Mouse (Mus musculus): ENCODE measurements around the gene Olfr750. TPM values are rescaled to one million over a fixed set of nuclear protein-coding genes. Genes with fewer than 3 reads are reported as not detected.

Gene Olfr750
- polyA plus RNA-seq, 1 experiment = not detected

DNA sequence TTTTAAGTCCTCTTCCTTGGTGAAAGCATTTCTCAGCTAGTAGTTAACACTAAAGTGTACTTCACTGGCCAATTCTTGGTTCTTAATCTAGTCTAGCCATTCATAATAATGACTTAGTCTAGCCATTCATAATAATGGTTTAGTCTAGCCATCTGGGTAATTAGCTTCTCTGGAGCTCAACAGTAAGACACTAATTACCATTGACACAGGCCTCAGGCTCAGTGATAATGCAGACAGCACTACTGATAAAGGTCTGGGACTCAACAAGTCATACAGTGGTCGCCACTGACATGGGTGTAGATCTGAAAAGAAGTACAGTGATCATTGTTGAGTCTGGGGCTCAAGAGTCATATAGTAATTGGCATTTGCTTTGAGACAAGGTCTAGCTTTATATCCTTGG, 49.4 kb downstream of the Olfr750 start:
- Histone ChIP-seq H3K36me3 (ENCODE audit: control insufficient read depth, insufficient read depth, low read length) (no peaks in the 10 kb centered on the region), H3K27me3 (ENCODE audit: control insufficient read depth, insufficient read depth, low read length) (no peaks in the 10 kb centered on the region), H3K4me3 (ENCODE audit: low read depth, low read length) (no peak overlapping the region), H3K4me1 (ENCODE audit: control insufficient read depth, insufficient read depth, insufficient read length, low read length) (no peaks in the 10 kb centered on the region), H3K27ac (ENCODE audit: insufficient read depth, low read depth, low read length) (no peak overlapping the region)
- WGBS = 89% methylated on average over 1 of the region's 1 CpGs
- TF ChIP-seq CTCF (IDR thresholded peaks at IDR 0.05; ENCODE audit: extremely low read depth, insufficient read length, insufficient replicate concordance, low read depth, low read length) (no peak), POLR2A (IDR thresholded peaks at IDR 0.05; ENCODE audit: low read depth, low read length) (no peak)

DNA sequence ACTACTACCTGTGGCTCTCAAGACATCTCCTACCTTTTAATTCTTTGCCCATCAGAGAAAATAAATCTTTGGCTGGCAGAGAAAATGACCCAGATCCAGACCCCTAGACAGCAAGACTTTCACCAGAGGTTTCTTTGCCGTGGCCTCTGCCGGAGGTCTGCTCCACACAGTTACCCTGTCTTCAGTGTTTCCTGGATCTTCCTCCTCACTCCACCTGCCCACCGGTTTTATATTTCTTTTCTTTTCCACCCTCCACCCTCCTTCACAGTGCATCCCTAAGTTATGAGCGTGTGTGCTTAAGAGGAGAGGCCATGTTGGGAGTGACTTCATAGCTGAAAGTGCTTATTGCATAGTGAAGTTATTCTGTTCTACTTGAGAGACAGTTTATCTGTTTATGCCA, 50.8 kb downstream of the Olfr750 start:
- Histone ChIP-seq H3K4me3 (ENCODE audit: low read depth, low read length) (no peak overlapping the region), H3K27ac (ENCODE audit: insufficient read depth, low read depth, low read length) (no peak overlapping the region), H3K36me3 (ENCODE audit: control insufficient read depth, insufficient read depth, low read length) (no peaks in the 10 kb centered on the region), H3K4me1 (ENCODE audit: control insufficient read depth, insufficient read depth, insufficient read length, low read length) (no peaks in the 10 kb centered on the region), H3K27me3 (ENCODE audit: control insufficient read depth, insufficient read depth, low read length) (no peaks in the 10 kb centered on the region)
- WGBS = 85% methylated on average over 4 of the region's 4 CpGs
- no peak for TF ChIP-seq POLR2A (IDR thresholded peaks at IDR 0.05; ENCODE audit: low read depth, low read length)

DNA sequence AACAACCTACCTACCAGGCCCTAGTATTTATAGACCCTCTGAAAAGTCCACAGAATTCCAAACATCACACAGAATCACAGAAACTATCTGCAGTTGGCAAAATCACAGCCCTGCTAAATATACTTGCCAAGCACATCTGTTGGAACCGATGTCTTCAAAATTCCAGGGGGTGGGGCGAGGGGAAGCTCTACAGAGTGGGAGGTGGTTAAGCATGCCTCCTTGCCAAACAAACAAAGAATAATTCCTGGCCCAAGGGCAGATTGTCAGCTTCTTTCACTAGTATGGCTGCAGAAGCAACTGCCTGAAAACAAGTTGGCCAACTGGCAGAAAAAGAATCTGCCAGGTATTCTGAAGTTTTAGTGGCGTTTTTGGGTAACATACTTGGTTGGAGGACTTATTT, 57.0 kb downstream of the Olfr750 start:
- Histone ChIP-seq H3K4me3 (ENCODE audit: low read depth, low read length) (no peak overlapping the region), H3K4me1 (ENCODE audit: control insufficient read depth, insufficient read depth, insufficient read length, low read length) (no peaks in the 10 kb centered on the region), H3K27ac (ENCODE audit: insufficient read depth, low read depth, low read length) (no peak overlapping the region), H3K36me3 (ENCODE audit: control insufficient read depth, insufficient read depth, low read length) (no peaks in the 10 kb centered on the region), H3K27me3 (ENCODE audit: control insufficient read depth, insufficient read depth, low read length) (no peaks in the 10 kb centered on the region)
- no peak for TF ChIP-seq CTCF (IDR thresholded peaks at IDR 0.05; ENCODE audit: extremely low read depth, insufficient read length, insufficient replicate concordance, low read depth, low read length)
- TF ChIP-seq POLR2A (IDR thresholded peaks at IDR 0.05; ENCODE audit: low read depth, low read length) = no peak
- WGBS = 61% methylated on average over 3 of the region's 3 CpGs

Other genes starting within 250 kb of the Olfr750 start
- 48.1 and 105 TPM in 2 replicates for gene Tep1, start 203.9 kb downstream of the Olfr750 start, polyA plus RNA-seq (2012; rRNA removed)
- gene Klhl33, start 176.9 kb downstream of the Olfr750 start, polyA plus RNA-seq (2012; rRNA removed) = 0.29 and 1.7 TPM in 2 replicates
- 65.0 and 97.3 TPM in 2 replicates for gene Osgep, start 149.5 kb downstream of the Olfr750 start, polyA plus RNA-seq (2012; rRNA removed)
- 9.6 and 20.0 TPM in 2 replicates for gene Apex1, start 149.5 kb downstream of the Olfr750 start, polyA plus RNA-seq (2012; rRNA removed)
- 50.9 and 93.1 TPM in 2 replicates for gene Pip4p1, start 143.6 kb downstream of the Olfr750 start, polyA plus RNA-seq (2012; rRNA removed)
- gene Pnp, start 143.4 kb downstream of the Olfr750 start, polyA plus RNA-seq (2012; rRNA removed) = 59.2 and 116 TPM in 2 replicates
- gene Gm49342, start 129.9 kb downstream of the Olfr750 start, polyA plus RNA-seq (2012; rRNA removed) = not detected in 2 replicates
- 63.7 and 87.2 TPM in 2 replicates for gene Pnp2, start 118.4 kb downstream of the Olfr750 start, polyA plus RNA-seq (2012; rRNA removed)
- gene Rnase10, start 66.7 kb downstream of the Olfr750 start, polyA plus RNA-seq (2012; rRNA removed) = not detected in 2 replicates
- gene Rnase9, start 32.6 kb downstream of the Olfr750 start, polyA plus RNA-seq (2012; rRNA removed) = not detected in 2 replicates
- not detected in 2 replicates for gene Rnase11, start 24.3 kb downstream of the Olfr750 start, polyA plus RNA-seq (2012; rRNA removed)
- not detected in 2 replicates for gene Rnase12, start 16.8 kb downstream of the Olfr750 start, polyA plus RNA-seq (2012; rRNA removed)
- 120 and 130 TPM in 2 replicates for gene Rnase4, start 16.6 kb upstream of the Olfr750 start, polyA plus RNA-seq (2012; rRNA removed)
- 21.1 and 27.1 TPM in 2 replicates for gene Ang, start 16.7 kb upstream of the Olfr750 start, polyA plus RNA-seq (2012; rRNA removed)
- gene Eddm3b, start 40.0 kb upstream of the Olfr750 start, polyA plus RNA-seq (2012; rRNA removed) = not detected in 2 replicates
- gene Rnase6, start 49.5 kb upstream of the Olfr750 start, polyA plus RNA-seq (2012; rRNA removed) = 9.7 and 15.0 TPM in 2 replicates
- gene Rnase1, start 72.3 kb upstream of the Olfr750 start, polyA plus RNA-seq (2012; rRNA removed) = 47.1 and 6,983 TPM in 2 replicates
- gene Rnase2b, start 87.8 kb upstream of the Olfr750 start, polyA plus RNA-seq (2012; rRNA removed) = not detected in 2 replicates
- gene Ang2, start 124.7 kb upstream of the Olfr750 start, polyA plus RNA-seq (2012; rRNA removed) = not detected in 2 replicates
- gene Ear14, start 129.0 kb upstream of the Olfr750 start, polyA plus RNA-seq (2012; rRNA removed) = not detected in 2 replicates
- not detected in 2 replicates for gene Rnase2a, start 181.7 kb upstream of the Olfr750 start, polyA plus RNA-seq (2012; rRNA removed)

Measured in small intestine, adult 2 months (tissue).